Mouse (Mus musculus): ENCODE data around the gene Rab3a. TPM values are rescaled to one million over a fixed set of nuclear protein-coding genes. Genes with fewer than 3 reads are reported as not detected.

Gene Rab3a
- polyA plus RNA-seq, 1 experiment from 2014 or later = 12.3 TPM

- H3K9ac ChIP-seq (ENCODE audit: low read length) = no peak overlapping the region
- H3K27me3 ChIP-seq (ENCODE audit: control insufficient read depth, insufficient read depth, low read length) = peaks cover 58% of the 10 kb centered on the region
These were observed 9.7 kb upstream of the Rab3a start for GRCm38 (mm10) chr8:70744806-70745205.

GRCm38 (mm10) chr8:70745691-70746220 is 8.7 kb upstream of the Rab3a start:
- H3K4me1 ChIP-seq (ENCODE audit: control insufficient read depth, insufficient read depth, low read length) = peaks cover 9% of the 10 kb centered on the region
- H3K4me3 ChIP-seq (ENCODE audit: low read depth, low read length) = no peak overlapping the region
- H3K36me3 ChIP-seq (ENCODE audit: control insufficient read depth, insufficient read depth, low read length) = no peaks in the 10 kb centered on the region
- H3K27ac ChIP-seq (replicated peaks; ENCODE audit: low read depth, low read length) = no peak overlapping the region
- no peaks in the 10 kb centered on the region for H3K9me3 ChIP-seq (ENCODE audit: control insufficient read depth, low read length)
- H3K9ac ChIP-seq (ENCODE audit: low read length) = no peak overlapping the region
- H3K27me3 ChIP-seq (ENCODE audit: control insufficient read depth, insufficient read depth, low read length) = peaks cover 58% of the 10 kb centered on the region
- 51% methylated on average over 19 of the region's 19 CpGs for WGBS
- DNase-seq (ENCODE audit: low spot score) (no peak), ATAC-seq (ENCODE audit: insufficient number of reproducible peaks, low FRiP score, low TSS enrichment, low read depth) (no peak)
- H3K4me2 ChIP-seq (ENCODE audit: low read depth, severe bottlenecking) = no peak overlapping the region

More at GRCm38 (mm10) chr8:70744806-70745205, 9.7 kb upstream of the Rab3a start:
- ATAC-seq (ENCODE audit: insufficient number of reproducible peaks, low FRiP score, low TSS enrichment, low read depth) (no peak), DNase-seq (ENCODE audit: low spot score) (no peak)
- 50% methylated on average over 11 of the region's 11 CpGs for WGBS
- Histone ChIP-seq H3K27ac (replicated peaks; ENCODE audit: low read depth, low read length) (no peak overlapping the region), H3K4me1 (ENCODE audit: control insufficient read depth, insufficient read depth, low read length) (peaks cover 9% of the 10 kb centered on the region), H3K4me2 (ENCODE audit: low read depth, severe bottlenecking) (no peak overlapping the region), H3K36me3 (ENCODE audit: control insufficient read depth, insufficient read depth, low read length) (no peaks in the 10 kb centered on the region), H3K9me3 (ENCODE audit: control insufficient read depth, low read length) (no peaks in the 10 kb centered on the region), H3K4me3 (ENCODE audit: low read depth, low read length) (no peak overlapping the region)

GRCm38 (mm10) chr8:70746676-70747075 is 7.8 kb upstream of the Rab3a start:
- peaks cover 52% of the 10 kb centered on the region for H3K27me3 ChIP-seq (ENCODE audit: control insufficient read depth, insufficient read depth, low read length)
- H3K4me3 ChIP-seq (ENCODE audit: low read depth, low read length) = no peak overlapping the region
- 69% methylated on average over 9 of the region's 9 CpGs for WGBS
- H3K27ac ChIP-seq (replicated peaks; ENCODE audit: low read depth, low read length) = no peak overlapping the region
- no peaks in the 10 kb centered on the region for H3K9me3 ChIP-seq (ENCODE audit: control insufficient read depth, low read length)
- no peak overlapping the region for H3K4me2 ChIP-seq (ENCODE audit: low read depth, severe bottlenecking)
- H3K36me3 ChIP-seq (ENCODE audit: control insufficient read depth, insufficient read depth, low read length) = no peaks in the 10 kb centered on the region
- ATAC-seq (ENCODE audit: insufficient number of reproducible peaks, low FRiP score, low TSS enrichment, low read depth) (no peak), DNase-seq (ENCODE audit: low spot score) (no peak)
- H3K4me1 ChIP-seq (ENCODE audit: control insufficient read depth, insufficient read depth, low read length) = peaks cover 9% of the 10 kb centered on the region
- no peak overlapping the region for H3K9ac ChIP-seq (ENCODE audit: low read length)

GRCm38 (mm10) chr8:70747211-70747890 is 7.1 kb upstream of the Rab3a start:
- no peak overlapping the region for H3K4me2 ChIP-seq (ENCODE audit: low read depth, severe bottlenecking)
- no peak overlapping the region for H3K9ac ChIP-seq (ENCODE audit: low read length)
- 86% methylated on average over 18 of the region's 18 CpGs for WGBS
- no peak overlapping the region for H3K4me3 ChIP-seq (ENCODE audit: low read depth, low read length)
- H3K27ac ChIP-seq (replicated peaks; ENCODE audit: low read depth, low read length) = no peak overlapping the region
- no peaks in the 10 kb centered on the region for H3K9me3 ChIP-seq (ENCODE audit: control insufficient read depth, low read length)
- H3K4me1 ChIP-seq (ENCODE audit: control insufficient read depth, insufficient read depth, low read length) = peaks cover 9% of the 10 kb centered on the region
- peaks cover 47% of the 10 kb centered on the region for H3K27me3 ChIP-seq (ENCODE audit: control insufficient read depth, insufficient read depth, low read length)
- ATAC-seq (ENCODE audit: insufficient number of reproducible peaks, low FRiP score, low TSS enrichment, low read depth) (no peak), DNase-seq (ENCODE audit: low spot score) (no peak)
- no peaks in the 10 kb centered on the region for H3K36me3 ChIP-seq (ENCODE audit: control insufficient read depth, insufficient read depth, low read length)

GRCm38 (mm10) chr8:70748246-70749096 is 6.0 kb upstream of the Rab3a start:
- peaks cover 36% of the 10 kb centered on the region for H3K27me3 ChIP-seq (ENCODE audit: control insufficient read depth, insufficient read depth, low read length)
- no peak overlapping the region for H3K9ac ChIP-seq (ENCODE audit: low read length)
- no peaks in the 10 kb centered on the region for H3K9me3 ChIP-seq (ENCODE audit: control insufficient read depth, low read length)
- no peak for ATAC-seq (ENCODE audit: insufficient number of reproducible peaks, low FRiP score, low TSS enrichment, low read depth)
- 87% methylated on average over 23 of the region's 23 CpGs for WGBS
- no peak overlapping the region for H3K27ac ChIP-seq (replicated peaks; ENCODE audit: low read depth, low read length)
- H3K4me2 ChIP-seq (ENCODE audit: low read depth, severe bottlenecking) = no peak overlapping the region
- peaks cover 8% of the 10 kb centered on the region for H3K4me1 ChIP-seq (ENCODE audit: control insufficient read depth, insufficient read depth, low read length)
- H3K36me3 ChIP-seq (ENCODE audit: control insufficient read depth, insufficient read depth, low read length) = no peaks in the 10 kb centered on the region
- DNase-seq (ENCODE audit: low spot score) = no peak
- H3K4me3 ChIP-seq (ENCODE audit: low read depth, low read length) = no peak overlapping the region

GRCm38 (mm10) chr8:70749097-70749674 is 5.3 kb upstream of the Rab3a start:
- Histone ChIP-seq H3K4me1 (ENCODE audit: control insufficient read depth, insufficient read depth, low read length) (peaks cover 6% of the 10 kb centered on the region), H3K36me3 (ENCODE audit: control insufficient read depth, insufficient read depth, low read length) (no peaks in the 10 kb centered on the region), H3K27me3 (ENCODE audit: control insufficient read depth, insufficient read depth, low read length) (peaks cover 29% of the 10 kb centered on the region), H3K27ac (replicated peaks; ENCODE audit: low read depth, low read length) (no peak overlapping the region), H3K4me2 (ENCODE audit: low read depth, severe bottlenecking) (no peak overlapping the region), H3K9ac (ENCODE audit: low read length) (no peak overlapping the region), H3K4me3 (ENCODE audit: low read depth, low read length) (no peak overlapping the region), H3K9me3 (ENCODE audit: control insufficient read depth, low read length) (no peaks in the 10 kb centered on the region)
- WGBS = 79% methylated on average over 19 of the region's 19 CpGs
- ATAC-seq (ENCODE audit: insufficient number of reproducible peaks, low FRiP score, low TSS enrichment, low read depth) (no peak), DNase-seq (ENCODE audit: low spot score) (no peak)

- H3K36me3 ChIP-seq (ENCODE audit: control insufficient read depth, insufficient read depth, low read length) = no peaks in the 10 kb centered on the region
- no peaks in the 10 kb centered on the region for H3K9me3 ChIP-seq (ENCODE audit: control insufficient read depth, low read length)
- ATAC-seq (ENCODE audit: insufficient number of reproducible peaks, low FRiP score, low TSS enrichment, low read depth) = no peak
- no peak overlapping the region for H3K27ac ChIP-seq (replicated peaks; ENCODE audit: low read depth, low read length)
- H3K4me2 ChIP-seq (ENCODE audit: low read depth, severe bottlenecking) = no peak overlapping the region
- peaks cover 23% of the 10 kb centered on the region for H3K27me3 ChIP-seq (ENCODE audit: control insufficient read depth, insufficient read depth, low read length)
- H3K4me1 ChIP-seq (ENCODE audit: control insufficient read depth, insufficient read depth, low read length) = peaks cover 9% of the 10 kb centered on the region
- H3K9ac ChIP-seq (ENCODE audit: low read length) = no peak overlapping the region
- H3K4me3 ChIP-seq (ENCODE audit: low read depth, low read length) = no peak overlapping the region
- no peak for DNase-seq (ENCODE audit: low spot score)
- 88% methylated on average over 13 of the region's 13 CpGs for WGBS
These were observed 4.3 kb upstream of the Rab3a start for GRCm38 (mm10) chr8:70750128-70750680.
